Mouse (Mus musculus): ENCODE measurements around the gene Pygb. TPM values are rescaled to one million over a fixed set of nuclear protein-coding genes. Genes with fewer than 3 reads are reported as not detected.

Gene Pygb
- total RNA-seq, 1 experiment, result 10.8 TPM

- in situ Hi-C loops (cut with MboI; ENCODE audit: low sequenced_read_pairs in 2 of 2, unreplicated experiment in 2 of 2), result no loop called here
- peaks cover 8 to 13% of the 10 kb centered on the region in 2 experiments for H3K4me1 ChIP-seq (ENCODE audit: control insufficient read depth in 2 of 2, insufficient read depth in 2 of 2, low read length in 2 of 2, poor library complexity in 1 of 2)
- H3K9me3 ChIP-seq (ENCODE audit: control insufficient read depth, insufficient read depth, low read depth, low read length), result no peaks in the 10 kb centered on the region
- H3K4me3 ChIP-seq (ENCODE audit: insufficient read depth in 1 of 2, low read depth in 1 of 2, low read length in 2 of 2, poor library complexity in 1 of 2, severe bottlenecking in 1 of 2), result no peak overlapping the region
- H3K36me3 ChIP-seq (ENCODE audit: control insufficient read depth, insufficient read depth, low read length, poor library complexity, severe bottlenecking), result peaks cover 18% of the 10 kb centered on the region; the same call in 1 of the 2 replicates
- H3K27ac ChIP-seq (ENCODE audit: insufficient read depth, low read depth, low read length, poor library complexity, severe bottlenecking), result peak overlapping the region; percentile 7; the same call in 1 of the 2 replicates
- DNase-seq (ENCODE audit: low read depth, low spot score), result peak; percentile 19
- no peak for TF ChIP-seq HCFC1 (IDR thresholded peaks at IDR 0.05; ENCODE audit: borderline replicate concordance, insufficient read depth, low read length)
- no peak for TF ChIP-seq ZC3H11A (IDR thresholded peaks at IDR 0.05; ENCODE audit: borderline replicate concordance, low read depth, low read length)
- TF ChIP-seq ZNF384 (IDR thresholded peaks at IDR 0.05; ENCODE audit: low read depth, low read length), result no peak
- no peak for TF ChIP-seq MAFK (IDR thresholded peaks at IDR 0.05; ENCODE audit: insufficient read depth, low read depth, low read length)
- no peak for TF ChIP-seq CHD2 (IDR thresholded peaks at IDR 0.05; ENCODE audit: low read depth, low read length)
- no peak overlapping the region for H3K9ac ChIP-seq (ENCODE audit: insufficient read depth, low read depth, low read length, poor library complexity, severe bottlenecking)
Measured at GRCm38 (mm10) chr2:150836906-150837305, 50.4 kb downstream of the Pygb start.

DNA sequence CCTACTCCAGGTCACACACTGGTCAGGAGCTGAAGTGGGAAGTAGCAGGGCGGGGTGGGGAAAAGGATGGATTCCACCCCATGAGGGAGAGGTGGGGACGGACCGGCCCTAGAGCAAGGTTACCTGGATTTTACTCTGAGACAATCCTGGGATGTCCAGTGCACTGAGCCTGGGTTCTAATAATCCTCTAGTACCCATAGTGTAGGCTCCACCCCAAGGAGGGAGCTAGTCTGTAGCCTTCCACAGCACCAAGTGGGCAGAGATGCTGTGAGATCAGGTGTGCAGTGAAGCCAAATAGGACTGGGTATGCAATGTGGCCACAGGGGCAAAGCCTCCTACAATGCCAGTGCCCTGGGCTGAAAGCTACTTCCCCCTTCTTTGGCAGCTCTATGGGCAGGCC is 51.2 kb downstream of the Pygb start:
- Histone ChIP-seq H3K9ac (ENCODE audit: insufficient read depth, low read depth, low read length, poor library complexity, severe bottlenecking) (no peak overlapping the region), H3K4me1 (ENCODE audit: control insufficient read depth in 2 of 2, insufficient read depth in 2 of 2, low read length in 2 of 2, poor library complexity in 1 of 2) (peaks cover 8 to 13% of the 10 kb centered on the region in 2 experiments), H3K4me3 (ENCODE audit: insufficient read depth in 1 of 2, low read depth in 1 of 2, low read length in 2 of 2, poor library complexity in 1 of 2, severe bottlenecking in 1 of 2) (no peak overlapping the region), H3K27ac (ENCODE audit: insufficient read depth, low read depth, low read length, poor library complexity, severe bottlenecking) (peak overlapping the region; percentile 24; the same call in 1 of the 2 replicates), H3K9me3 (ENCODE audit: control insufficient read depth, insufficient read depth, low read depth, low read length) (no peaks in the 10 kb centered on the region), H3K36me3 (ENCODE audit: control insufficient read depth, insufficient read depth, low read length, poor library complexity, severe bottlenecking) (peaks cover 17% of the 10 kb centered on the region; the same call in 1 of the 2 replicates)
- TF ChIP-seq ZNF384 (IDR thresholded peaks at IDR 0.05; ENCODE audit: low read depth, low read length) (no peak), MAFK (IDR thresholded peaks at IDR 0.05; ENCODE audit: insufficient read depth, low read depth, low read length) (no peak), ZC3H11A (IDR thresholded peaks at IDR 0.05; ENCODE audit: borderline replicate concordance, low read depth, low read length) (no peak)
- in situ Hi-C loops (cut with MboI; ENCODE audit: low sequenced_read_pairs in 2 of 2, unreplicated experiment in 2 of 2), result no loop called here
- no peak for DNase-seq (ENCODE audit: low read depth, low spot score)

DNA sequence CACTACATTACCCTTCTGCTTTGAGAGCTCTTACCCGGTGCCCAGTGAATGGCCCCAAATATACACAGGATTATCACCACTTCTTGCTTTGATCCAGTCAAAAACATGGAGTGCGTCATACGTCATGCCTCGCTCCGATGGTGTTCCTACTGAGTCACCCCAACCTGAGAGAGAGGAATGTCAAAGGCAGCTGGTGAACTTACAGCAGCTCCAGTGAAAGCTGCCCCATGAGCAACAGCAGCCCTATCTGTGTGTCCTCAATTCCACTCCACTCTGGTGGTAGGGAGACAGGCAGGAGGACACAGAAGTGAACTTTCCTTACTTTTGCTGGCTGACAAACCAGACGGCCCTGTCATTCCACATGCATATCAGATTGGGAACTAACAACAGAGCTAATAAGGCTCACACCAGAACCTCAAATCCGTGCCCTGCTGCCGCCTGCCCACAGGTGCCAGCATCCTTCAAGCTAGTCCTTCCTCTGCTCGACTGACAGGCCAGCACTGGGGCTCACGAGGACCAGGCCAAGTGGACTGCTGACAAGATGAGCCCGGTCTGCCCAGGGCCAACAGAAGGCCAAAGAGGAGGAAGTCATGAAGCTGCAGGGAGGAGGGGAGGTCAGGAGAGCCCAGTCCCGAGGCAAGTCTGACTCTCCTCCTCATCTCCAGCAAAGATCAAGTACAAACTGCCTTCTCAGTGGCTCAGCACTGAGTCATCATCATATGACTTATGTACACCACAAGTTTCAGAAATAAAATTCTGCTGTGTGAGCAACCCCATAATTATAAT is 53.3 kb downstream of the Pygb start:
- H3K9ac ChIP-seq (ENCODE audit: insufficient read depth, low read depth, low read length, poor library complexity, severe bottlenecking), result no peak overlapping the region
- no peak overlapping the region for H3K27ac ChIP-seq (ENCODE audit: insufficient read depth, low read depth, low read length, poor library complexity, severe bottlenecking)
- no peak overlapping the region for H3K4me3 ChIP-seq (ENCODE audit: insufficient read depth in 1 of 2, low read depth in 1 of 2, low read length in 2 of 2, poor library complexity in 1 of 2, severe bottlenecking in 1 of 2)
- H3K4me1 ChIP-seq (ENCODE audit: control insufficient read depth in 2 of 2, insufficient read depth in 2 of 2, low read length in 2 of 2, poor library complexity in 1 of 2), result peaks cover 8 to 13% of the 10 kb centered on the region in 2 experiments
- no peaks in the 10 kb centered on the region for H3K9me3 ChIP-seq (ENCODE audit: control insufficient read depth, insufficient read depth, low read depth, low read length)
- DNase-seq (ENCODE audit: low read depth, low spot score), result no peak
- in situ Hi-C loops (cut with MboI; ENCODE audit: low sequenced_read_pairs in 2 of 2, unreplicated experiment in 2 of 2), result no loop called here
- no peak for TF ChIP-seq ZC3H11A (IDR thresholded peaks at IDR 0.05; ENCODE audit: borderline replicate concordance, low read depth, low read length)
- peaks cover 14% of the 10 kb centered on the region; the same call in 1 of the 2 replicates for H3K36me3 ChIP-seq (ENCODE audit: control insufficient read depth, insufficient read depth, low read length, poor library complexity, severe bottlenecking)

GRCm38 (mm10) chr2:150841109-150841508 is 54.6 kb downstream of the Pygb start:
- peaks cover 8 to 13% of the 10 kb centered on the region in 2 experiments for H3K4me1 ChIP-seq (ENCODE audit: control insufficient read depth in 2 of 2, insufficient read depth in 2 of 2, low read length in 2 of 2, poor library complexity in 1 of 2)
- in situ Hi-C loops (cut with MboI; ENCODE audit: low sequenced_read_pairs in 2 of 2, unreplicated experiment in 2 of 2), result no loop called here
- H3K9ac ChIP-seq (ENCODE audit: insufficient read depth, low read depth, low read length, poor library complexity, severe bottlenecking), result no peak overlapping the region
- no peak overlapping the region for H3K27ac ChIP-seq (ENCODE audit: insufficient read depth, low read depth, low read length, poor library complexity, severe bottlenecking)
- peaks cover 11% of the 10 kb centered on the region; the same call in 1 of the 2 replicates for H3K36me3 ChIP-seq (ENCODE audit: control insufficient read depth, insufficient read depth, low read length, poor library complexity, severe bottlenecking)
- TF ChIP-seq CHD2 (IDR thresholded peaks at IDR 0.05; ENCODE audit: low read depth, low read length), result no peak
- no peaks in the 10 kb centered on the region for H3K9me3 ChIP-seq (ENCODE audit: control insufficient read depth, insufficient read depth, low read depth, low read length)
- H3K4me3 ChIP-seq (ENCODE audit: insufficient read depth in 1 of 2, low read depth in 1 of 2, low read length in 2 of 2, poor library complexity in 1 of 2, severe bottlenecking in 1 of 2), result no peak overlapping the region
- no peak for DNase-seq (ENCODE audit: low read depth, low spot score)

DNA sequence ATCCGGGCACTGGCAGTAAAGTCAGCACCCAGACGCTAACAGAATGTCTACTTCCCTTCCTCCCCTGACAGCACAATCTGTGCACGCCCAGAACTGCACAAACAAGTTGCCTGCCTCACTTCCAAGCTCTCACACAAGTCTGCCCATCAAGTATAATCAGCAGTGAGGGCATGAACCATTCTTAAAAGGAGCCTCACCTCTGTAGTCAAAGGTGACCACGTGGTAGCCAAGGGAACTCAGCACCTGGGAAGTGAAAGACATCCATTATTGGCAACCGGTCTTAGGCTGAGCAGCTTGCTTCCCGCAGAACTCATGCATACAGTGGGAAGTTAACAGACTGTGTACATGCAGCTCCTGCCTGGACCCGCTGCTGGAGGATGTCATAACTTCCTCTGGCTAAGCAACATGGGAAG is 55.5 kb downstream of the Pygb start:
- DNase-seq (ENCODE audit: low read depth, low spot score), result no peak
- no peak overlapping the region for H3K27ac ChIP-seq (ENCODE audit: insufficient read depth, low read depth, low read length, poor library complexity, severe bottlenecking)
- no peaks in the 10 kb centered on the region for H3K9me3 ChIP-seq (ENCODE audit: control insufficient read depth, insufficient read depth, low read depth, low read length)
- no peak overlapping the region for H3K9ac ChIP-seq (ENCODE audit: insufficient read depth, low read depth, low read length, poor library complexity, severe bottlenecking)
- TF ChIP-seq CHD2 (IDR thresholded peaks at IDR 0.05; ENCODE audit: low read depth, low read length) (no peak), HCFC1 (IDR thresholded peaks at IDR 0.05; ENCODE audit: borderline replicate concordance, insufficient read depth, low read length) (no peak), ZNF384 (IDR thresholded peaks at IDR 0.05; ENCODE audit: low read depth, low read length) (no peak), MAFK (IDR thresholded peaks at IDR 0.05; ENCODE audit: insufficient read depth, low read depth, low read length) (no peak), ZC3H11A (IDR thresholded peaks at IDR 0.05; ENCODE audit: borderline replicate concordance, low read depth, low read length) (no peak)
- in situ Hi-C loops (cut with MboI; ENCODE audit: low sequenced_read_pairs in 2 of 2, unreplicated experiment in 2 of 2), result no loop called here
- peaks cover 2 to 11% of the 10 kb centered on the region in 2 experiments; a peak in 2 of 4 replicates for H3K4me1 ChIP-seq (ENCODE audit: control insufficient read depth in 2 of 2, insufficient read depth in 2 of 2, low read length in 2 of 2, poor library complexity in 1 of 2)
- no peak overlapping the region for H3K4me3 ChIP-seq (ENCODE audit: insufficient read depth in 1 of 2, low read depth in 1 of 2, low read length in 2 of 2, poor library complexity in 1 of 2, severe bottlenecking in 1 of 2)
- H3K36me3 ChIP-seq (ENCODE audit: control insufficient read depth, insufficient read depth, low read length, poor library complexity, severe bottlenecking), result peaks cover 11% of the 10 kb centered on the region; the same call in 1 of the 2 replicates
